ENCODE assay signal across 23 mouse cellular contexts in the genomic region with DNA sequence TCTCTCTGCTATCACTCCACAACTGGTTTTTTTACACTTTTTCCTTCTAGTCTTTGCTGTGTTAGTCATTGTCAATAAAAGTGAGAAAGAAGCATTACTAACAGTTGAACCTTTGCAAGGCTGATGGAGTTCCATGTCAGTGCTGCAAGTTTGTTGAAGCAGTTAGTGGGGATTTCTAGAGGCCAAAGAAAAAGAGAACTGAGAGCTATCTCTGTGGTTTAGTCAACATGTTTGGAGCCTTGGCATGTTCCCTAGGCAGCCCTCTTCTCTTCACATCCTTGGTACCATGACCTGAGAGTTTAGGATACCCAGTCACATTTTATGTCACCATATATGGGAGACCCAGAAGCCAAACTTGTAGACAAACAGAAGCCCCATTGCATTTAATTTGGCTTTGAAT. TPM values are rescaled to one million over a fixed set of nuclear protein-coding genes. Genes with fewer than 3 reads are reported as not detected.
A peak's percentile ranks its signal among the peaks of the same experiment; 100 is the strongest.
DNase-seq lines count a peak whose midpoint lies in the region; ATAC-seq lines count a peak whose summit lies in the region.
"Had no signal": no experiment of that assay in that cellular context is flagged by ENCODE, and none has a peak within 500 bp of the region (broad histone marks: within the 10 kb centered on the region; RNA-seq: fewer than 3 reads in every experiment).

No protein-coding gene starts in this region.

- ATAC-seq in common myeloid progenitor, adult 5-6 weeks (replicated peaks; ENCODE audit: low read depth, poor library complexity, severe bottlenecking) = peak; percentile 48
- ATAC-seq in megakaryocyte progenitor cell, adult 5-6 weeks (replicated peaks; ENCODE audit: poor library complexity) = peak; percentile 35
- ATAC-seq: forebrain, embryonic 15.5 days; hindbrain, embryonic 16.5 days had no signal

- DNase-seq in heart, adult 11 months = peak; percentile 7
- no peak for DNase-seq in heart, postnatal 4 days
- DNase-seq in A20 (ENCODE audit: low read depth, low spot score) = peak; percentile 73
- no peak for DNase-seq in urinary bladder, postnatal 14 days (ENCODE audit: low spot score)
- DNase-seq in lung, postnatal 10 days = no peak
- no peak for DNase-seq in right cerebral cortex, postnatal 4 days
- DNase-seq: adrenal gland, postnatal 10 days; adrenal gland, postnatal 36 days; cerebellum, adult 11 months; cerebellum, adult 2 months; cerebellum, adult 9-11 months; cerebellum, postnatal 25 days; embryo, embryonic 11 days; gastrocnemius, postnatal 25 days had no signal

RNA-seq across cellular contexts. Expression of a gene that starts 3.4 kb away (rescaled TPM):
- total RNA-seq in heart, postnatal 4 days (2021) = 1 to 10 TPM; 3.2 TPM
- 23.9 and 26.9 TPM in 2 replicates for total RNA-seq in common myeloid progenitor, adult 5-6 weeks (2017)
- total RNA-seq in megakaryocyte progenitor cell, adult 5-6 weeks (2015) = 8.6 and 10.9 TPM in 2 replicates
- 10.4 and 16.4 TPM in 2 replicates for total RNA-seq in megakaryocyte progenitor cell, adult 5-6 weeks (2017)

RNA-seq across cellular contexts. Expression of a gene that starts 22.3 kb away (rescaled TPM):
- total RNA-seq in heart, postnatal 4 days (2021) = 1 to 10 TPM; 1.2 to 1.7 TPM
- total RNA-seq in common myeloid progenitor, adult 5-6 weeks (2017) = 3.0 and 3.2 TPM in 2 replicates
- total RNA-seq in megakaryocyte progenitor cell, adult 5-6 weeks (2015) = 2.3 and 3.7 TPM in 2 replicates
- total RNA-seq in megakaryocyte progenitor cell, adult 5-6 weeks (2017) = 2.1 and 2.5 TPM in 2 replicates

RNA-seq across cellular contexts. Expression of a gene that starts 45.1 kb away (rescaled TPM):
- not detected for total RNA-seq in heart, postnatal 4 days (2021)
- total RNA-seq in common myeloid progenitor, adult 5-6 weeks (2017) = not detected in 2 replicates
- not detected in 2 replicates for total RNA-seq in megakaryocyte progenitor cell, adult 5-6 weeks (2015)
- not detected in 2 replicates for total RNA-seq in megakaryocyte progenitor cell, adult 5-6 weeks (2017)
- total RNA-seq: adrenal gland, adult 18-20 months; adrenal gland, postnatal 10 days; adrenal gland, postnatal 36 days; ES-E14; gastrocnemius, adult 8-10 months; gastrocnemius, postnatal 25 days; heart, adult 8-10 months; heart, postnatal 25 days had no signal

RNA-seq across cellular contexts. Expression of a gene that starts 47.0 kb away (rescaled TPM):
- 1 to 10 TPM; 1.7 to 2.1 TPM for total RNA-seq in heart, postnatal 4 days (2021)
- total RNA-seq in common myeloid progenitor, adult 5-6 weeks (2017) = 6.3 and 8.4 TPM in 2 replicates
- 4.7 and 5.3 TPM in 2 replicates for total RNA-seq in megakaryocyte progenitor cell, adult 5-6 weeks (2015)
- 6.9 and 8.0 TPM in 2 replicates for total RNA-seq in megakaryocyte progenitor cell, adult 5-6 weeks (2017)
- total RNA-seq: ES-E14 had no signal

RNA-seq across cellular contexts. Expression of a gene that starts 57.7 kb away (rescaled TPM):
- total RNA-seq in heart, postnatal 4 days (2021) = under 1 TPM in 1 of 2 experiments, not detected in 1; 0.11 TPM
- total RNA-seq in common myeloid progenitor, adult 5-6 weeks (2017) = not detected in 2 replicates
- not detected in 2 replicates for total RNA-seq in megakaryocyte progenitor cell, adult 5-6 weeks (2015)
- not detected in 2 replicates for total RNA-seq in megakaryocyte progenitor cell, adult 5-6 weeks (2017)
- total RNA-seq: adrenal gland, adult 18-20 months; adrenal gland, postnatal 10 days; adrenal gland, postnatal 36 days; gastrocnemius, adult 8-10 months; gastrocnemius, postnatal 25 days; heart, adult 8-10 months; heart, postnatal 25 days had no signal

Comparison
In these comparisons a context has a peak if more than half of its experiments do, and no peak if none do; other contexts are left out.
1. DNase-seq: peak in heart, adult 11 months (single experiment) and A20 (single experiment); none in heart, postnatal 4 days (single experiment), urinary bladder, postnatal 14 days (single experiment), lung, postnatal 10 days (single experiment) and right cerebral cortex, postnatal 4 days (single experiment).